Mouse (Mus musculus): Measurements from ENCODE around the gene Gm21828.
"Not testable (repeated sequence)": the region's sequence is repeated elsewhere in the genome, so short reads cannot be mapped to it uniquely, and the experiment has no call there.

Gene Gm21828

DNA sequence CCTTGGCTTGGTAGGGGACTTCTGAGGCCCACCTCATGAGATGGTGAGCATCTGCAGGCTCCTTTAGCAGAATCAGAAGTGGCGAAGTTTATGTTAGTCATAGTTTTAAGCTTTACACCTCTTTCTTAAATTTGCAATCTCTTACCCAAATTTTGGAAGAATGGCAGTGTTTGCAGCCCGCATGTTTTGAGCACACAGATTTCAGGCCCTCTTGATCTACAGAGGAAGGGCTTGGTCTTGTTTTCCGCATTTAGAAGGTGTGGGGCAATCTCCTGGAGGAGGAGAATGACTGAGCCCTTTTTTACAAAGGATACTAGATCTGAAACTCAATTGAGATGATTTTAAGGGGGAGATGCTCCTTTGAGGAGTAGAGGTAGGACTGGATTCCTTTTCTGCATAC is at the start of gene Gm21828:
Gm21828 (minus strand) TSS at position 101 of the 400 bp plus-strand sequence.
- not testable (repeated sequence) for DNase-seq (ENCODE audit: low spot score)

- not testable (repeated sequence) for DNase-seq (ENCODE audit: low spot score)
These were observed 28.4 kb upstream of the Gm21828 start, which contains the start of the genes Gm21440 and Gm21454 for GRCm38 (mm10) chrY:13252091-13252490. Gene Gm21440 (plus strand): TSS chrY:13252391. Gene Gm21454 (plus strand): TSS chrY:13252442.

Data from ovary, adult 18-20 months (tissue).